Mouse (Mus musculus) thymus, adult 18-20 months (tissue): ENCODE measurements around the gene H13.

Experiments
- DNase-seq, 2 experiments: peaks; one replicate each; pipeline ENCODE4 v3.0.0; 2022; ENCODE audit warnings: mixed read lengths in 2 of 2

The H13 gene

GRCm38 (mm10) chr2:152703596-152704255 lies 34.5 kb downstream of the H13 start:
- DNase-seq: no peak

- DNase-seq: no peak
These were observed 35.0 kb downstream of the H13 start for GRCm38 (mm10) chr2:152704256-152704605.

GRCm38 (mm10) chr2:152704811-152705370 lies 35.6 kb downstream of the H13 start:
- no peak for DNase-seq

- DNase-seq: no peak
These were observed 36.8 kb downstream of the H13 start for GRCm38 (mm10) chr2:152705993-152706571.

DNA sequence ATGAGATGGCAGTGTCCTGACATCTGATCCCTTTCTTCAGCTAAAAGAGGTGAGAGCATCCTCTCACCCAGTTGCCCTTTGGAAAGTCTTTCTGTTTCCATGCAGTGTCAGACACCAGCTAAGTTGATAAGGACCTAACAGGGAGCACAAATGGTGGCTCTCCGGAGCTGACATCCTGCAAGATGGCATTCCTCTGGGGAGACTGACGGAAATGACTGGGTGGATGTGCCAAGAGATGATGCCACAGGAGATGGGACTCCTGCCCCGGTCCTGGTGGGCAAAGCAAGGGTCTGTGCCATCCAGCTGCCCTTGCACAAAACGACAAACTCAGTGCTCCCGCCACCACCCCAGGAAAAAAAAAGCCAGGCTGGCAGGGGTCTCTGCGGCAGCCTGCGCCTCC lies 37.9 kb downstream of the H13 start:
- no peak for DNase-seq

DNA sequence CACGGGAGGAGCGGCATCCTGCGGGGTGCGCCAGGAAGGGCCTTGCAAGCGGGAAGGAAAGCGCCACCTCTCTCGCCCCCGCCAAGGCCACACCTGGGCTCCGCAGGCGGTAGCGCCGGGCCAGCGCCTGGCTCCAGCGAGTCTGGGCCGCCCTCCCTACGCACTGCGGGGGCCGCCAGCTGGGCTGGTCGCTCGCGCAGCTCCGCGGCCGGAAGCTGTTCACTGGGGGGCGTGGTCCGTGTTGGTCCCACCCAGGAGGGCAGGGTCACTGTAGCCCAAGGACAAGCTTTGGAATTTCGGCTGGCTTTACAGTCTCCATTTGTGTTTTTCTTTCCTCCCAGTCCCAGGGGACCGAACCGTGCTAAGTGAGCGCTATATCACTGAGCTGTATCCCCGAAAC lies 38.4 kb downstream of the H13 start:
- no peak for DNase-seq

DNA sequence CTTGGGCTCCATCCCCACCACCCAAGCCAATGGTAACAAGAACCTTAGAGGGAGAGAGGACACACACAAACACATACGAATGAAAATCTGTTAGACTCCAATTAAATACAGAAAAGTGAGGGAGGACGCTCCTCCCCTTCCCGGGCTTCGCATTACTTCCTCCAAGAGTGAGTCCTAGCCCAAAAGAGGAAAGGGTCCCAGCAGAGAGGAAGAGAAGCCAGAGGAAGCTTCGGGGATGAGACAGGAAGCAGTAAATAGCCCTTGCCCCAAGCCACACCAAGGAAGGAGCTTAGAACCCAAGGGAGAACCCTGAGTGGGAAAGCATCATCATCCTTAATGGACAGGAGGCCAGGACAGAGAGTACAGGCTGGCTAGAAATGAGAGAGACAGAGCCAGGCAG lies 39.8 kb downstream of the H13 start:
- no peak for DNase-seq

- DNase-seq: no peak
These were observed 47.0 kb downstream of the H13 start for GRCm38 (mm10) chr2:152716241-152716772.

- no peak for DNase-seq
These were observed 48.4 kb downstream of the H13 start for GRCm38 (mm10) chr2:152717652-152718051.

GRCm38 (mm10) chr2:152718076-152718475 lies 48.8 kb downstream of the H13 start:
- no peak for DNase-seq

- no peak for DNase-seq
These were observed 54.5 kb downstream of the H13 start for GRCm38 (mm10) chr2:152723651-152724331.

DNA sequence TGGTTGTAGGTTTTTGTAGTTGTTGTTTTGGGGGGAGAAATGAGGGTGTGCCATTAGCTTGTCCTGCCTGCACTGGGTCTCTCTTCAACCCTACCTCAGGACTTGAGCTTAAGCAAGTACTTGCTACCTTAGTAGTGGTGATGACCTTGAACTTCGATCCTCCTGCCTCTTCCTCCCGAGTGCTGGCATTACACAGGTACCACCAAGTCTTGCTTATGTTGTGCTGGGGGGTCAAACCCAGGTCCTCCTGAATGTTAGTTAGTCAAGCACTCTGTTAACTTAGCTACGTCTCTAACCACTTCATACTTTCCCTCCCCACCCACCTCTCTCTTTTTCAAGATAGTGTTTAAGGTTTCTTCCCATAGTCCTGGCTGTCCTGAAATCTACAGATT lies 55.1 kb downstream of the H13 start:
- no peak for DNase-seq

DNA sequence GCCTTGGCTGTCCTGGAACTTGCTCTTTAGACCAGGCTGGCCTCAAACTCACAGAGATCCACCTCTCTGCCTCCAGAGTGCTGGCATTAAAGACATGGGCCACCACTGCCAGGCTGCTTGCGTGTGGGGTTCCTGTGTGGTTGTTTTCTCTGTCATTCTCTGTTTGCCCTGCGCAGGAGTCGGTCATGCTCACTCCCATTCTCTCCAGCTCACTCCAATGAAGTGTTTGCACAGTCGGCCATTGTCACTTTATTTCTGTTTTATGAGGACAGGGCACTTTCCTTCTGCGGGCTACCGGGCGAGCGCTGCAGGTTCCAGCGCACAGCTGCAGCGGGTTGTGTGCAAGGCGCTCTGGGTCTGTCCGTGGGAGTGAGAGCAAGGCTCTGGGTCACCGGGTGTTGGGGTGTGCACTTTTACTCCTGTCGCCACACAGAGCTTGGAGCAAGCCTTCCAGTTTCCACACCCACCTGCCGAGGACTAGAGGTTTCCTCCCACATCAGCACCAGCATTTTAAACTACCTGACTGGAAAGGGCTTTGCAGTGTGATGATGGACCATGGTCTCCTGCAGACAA lies 56.0 kb downstream of the H13 start:
- DNase-seq: no peak

DNA sequence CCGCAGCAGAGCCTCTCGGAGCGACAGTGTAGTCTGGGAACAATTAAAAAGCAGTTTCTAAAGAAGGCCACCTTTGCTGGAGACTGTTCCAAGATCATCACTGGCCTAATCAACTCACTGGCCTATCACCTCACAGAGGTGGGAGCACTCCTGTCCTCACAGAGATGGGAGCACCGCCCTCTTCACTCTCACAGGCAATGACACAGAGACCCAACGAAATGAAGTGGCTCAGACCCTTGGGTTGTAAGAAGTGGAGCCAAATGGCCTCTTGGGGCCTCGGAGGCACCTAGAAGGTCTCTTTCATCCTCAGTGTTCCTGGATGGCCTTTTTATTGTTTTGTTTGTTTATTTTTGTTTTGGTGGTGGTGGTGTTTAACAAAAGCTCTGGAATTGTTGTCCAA lies 57.0 kb downstream of the H13 start:
- no peak for DNase-seq

- DNase-seq: no peak
These were observed 57.6 kb downstream of the H13 start for GRCm38 (mm10) chr2:152726751-152727335.

DNA sequence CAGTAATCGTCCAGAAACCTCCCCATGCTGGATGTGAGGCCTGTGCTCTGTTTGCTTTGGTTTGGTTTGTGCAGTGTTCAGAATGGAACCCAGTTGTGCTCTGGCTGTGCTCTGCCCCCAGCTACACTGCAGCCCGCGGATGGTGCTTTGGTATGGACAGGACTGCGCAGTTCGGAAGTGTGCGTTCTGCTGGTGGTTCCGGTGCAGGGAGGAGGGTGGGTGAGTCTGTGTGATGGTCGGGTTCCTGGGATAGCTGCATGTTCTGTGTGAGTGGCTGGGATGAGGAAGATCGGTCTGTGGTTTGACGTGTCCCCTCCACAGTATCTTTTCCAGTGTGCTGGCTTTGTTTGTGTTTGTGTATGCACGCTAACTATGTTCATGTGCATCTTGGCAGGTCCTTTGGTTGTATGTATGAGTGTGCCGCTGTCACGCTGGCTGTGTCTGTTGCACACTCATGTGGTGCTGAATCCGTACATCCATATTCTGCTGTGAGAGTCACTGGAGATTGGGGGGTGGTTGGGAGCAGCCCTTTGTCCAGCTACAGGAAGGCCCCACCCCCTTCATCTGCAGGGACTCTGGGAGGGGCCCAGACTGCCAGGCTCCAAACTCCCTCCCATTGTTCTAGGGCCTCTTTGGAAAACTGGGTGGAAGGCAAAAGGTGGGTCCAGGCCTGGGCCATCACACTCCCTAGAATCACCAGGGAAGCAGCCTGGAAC lies 58.7 kb downstream of the H13 start:
- no peak for DNase-seq

DNA sequence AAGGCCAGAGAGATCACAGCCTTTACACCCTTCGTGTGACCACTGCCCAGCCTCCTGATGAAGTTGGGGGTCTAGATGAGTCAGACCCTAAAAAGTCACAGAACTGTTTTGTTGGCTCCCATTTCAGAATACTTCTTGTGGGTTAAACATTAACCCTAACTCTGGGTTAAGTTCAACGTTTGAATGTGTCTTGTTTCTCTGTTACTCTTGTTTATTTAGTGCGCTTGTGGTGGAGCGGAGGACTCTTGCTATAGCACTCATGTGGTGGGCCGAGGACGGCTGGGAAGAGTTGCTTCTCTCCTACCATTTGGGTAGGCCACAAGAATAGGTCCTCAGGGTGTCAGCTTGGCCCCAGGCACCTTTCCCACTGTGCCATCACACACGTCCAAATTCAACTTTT lies 59.3 kb downstream of the H13 start:
- DNase-seq: no peak

GRCm38 (mm10) chr2:152729013-152729635 lies 59.9 kb downstream of the H13 start:
- no peak for DNase-seq

- DNase-seq: no peak
These were observed 60.4 kb downstream of the H13 start for GRCm38 (mm10) chr2:152729636-152730020.

- DNase-seq: no peak
These were observed 63.9 kb downstream of the H13 start for GRCm38 (mm10) chr2:152733201-152733600.

DNA sequence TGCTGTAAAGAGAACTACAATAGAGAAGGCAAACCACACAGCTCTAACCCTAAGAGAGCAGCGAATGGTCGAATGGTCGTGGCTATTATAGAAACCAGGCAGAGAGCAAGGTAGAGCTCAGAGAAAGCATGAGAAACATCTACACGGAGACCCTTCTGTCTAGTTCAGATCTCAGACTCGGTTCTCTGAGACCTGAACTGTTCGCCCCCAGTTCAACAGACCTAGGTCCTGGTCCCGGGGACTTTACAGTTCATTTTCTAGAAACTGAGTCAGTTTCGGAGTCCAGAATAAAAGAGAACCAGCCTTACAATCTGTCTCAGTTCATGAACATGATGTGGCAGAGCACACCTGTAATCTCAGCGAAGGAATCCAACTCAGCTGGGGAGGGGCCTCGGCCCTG lies 65.2 kb downstream of the H13 start:
- no peak for DNase-seq

DNA sequence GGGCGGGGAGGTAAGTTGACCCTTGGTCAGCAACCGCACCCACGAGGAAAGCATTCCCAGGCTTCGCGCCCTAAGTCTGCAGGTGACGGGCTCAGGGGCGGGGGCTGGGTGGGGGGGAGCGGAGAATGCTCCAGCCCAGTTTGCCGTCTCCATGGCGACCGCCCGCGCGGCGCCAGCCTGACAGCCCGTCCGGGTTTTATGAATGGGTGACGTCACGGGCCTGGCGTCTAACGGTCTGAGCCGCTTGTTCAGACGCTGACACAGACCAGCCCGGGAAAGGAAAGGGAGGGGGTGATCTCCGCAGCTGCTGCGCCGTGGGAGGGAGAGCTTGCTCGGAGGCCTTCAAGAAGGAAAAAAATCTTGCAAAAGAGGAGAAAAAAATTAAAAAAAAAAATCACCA lies 65.7 kb downstream of the H13 start:
- DNase-seq: peak; percentile 71 to 82
